ENCODE assay signal across 8 mouse cellular contexts in the genomic region with DNA sequence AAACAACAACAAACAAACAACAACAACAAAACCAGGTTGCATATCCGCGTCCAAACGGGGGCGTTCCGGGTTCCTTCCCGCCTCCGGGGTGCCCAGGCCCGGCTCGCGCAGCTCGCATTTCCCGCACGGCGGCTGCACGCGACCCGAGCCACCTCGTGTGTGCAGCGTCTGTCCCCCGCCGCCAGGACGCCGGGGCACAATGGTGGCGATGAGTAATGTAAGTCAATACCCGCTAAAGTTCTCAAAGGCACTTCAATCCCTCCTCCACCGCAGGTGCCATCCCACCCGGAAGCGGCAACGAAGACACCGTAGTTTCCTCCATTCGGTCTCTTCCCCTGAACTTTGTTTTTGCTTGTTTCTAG. TPM values are rescaled to one million over a fixed set of nuclear protein-coding genes. Genes with fewer than 3 reads are reported as not detected.
DNase-seq lines count a peak whose midpoint lies in the region; ATAC-seq and TF ChIP-seq lines count a peak whose summit lies in the region.

No protein-coding gene starts in this region.

- WGBS in kidney, embryonic 16.5 days = under 1% methylated on average over 31 of the region's 31 CpGs
- WGBS in forebrain, embryonic 15.5 days = under 1% methylated on average over 31 of the region's 31 CpGs
- WGBS in liver, embryonic 15.5 days (ENCODE audit: insufficient replicate concordance) = under 1% methylated on average over 31 of the region's 31 CpGs
- WGBS in stomach, postnatal 0 days = under 1% methylated on average over 31 of the region's 31 CpGs

- no peaks in the 10 kb centered on the region for H3K36me3 ChIP-seq in kidney, embryonic 16.5 days (ENCODE audit: insufficient read depth, low read length)
- H3K36me3 ChIP-seq in forebrain, embryonic 15.5 days = no peaks in the 10 kb centered on the region
- no peaks in the 10 kb centered on the region for H3K36me3 ChIP-seq in liver, embryonic 15.5 days (replicated peaks)
- no peaks in the 10 kb centered on the region for H3K36me3 ChIP-seq in stomach, postnatal 0 days (ENCODE audit: control insufficient read depth, insufficient read depth, low read length)

- peak; percentile 36; the same call in 1 of the 2 replicates for TF ChIP-seq CTCF in stomach, postnatal 0 days (IDR thresholded peaks at IDR 0.05; ENCODE audit: low read depth)

- no peaks in the 10 kb centered on the region for H3K9me3 ChIP-seq in kidney, embryonic 16.5 days (ENCODE audit: low read length)
- no peaks in the 10 kb centered on the region for H3K9me3 ChIP-seq in forebrain, embryonic 15.5 days
- no peaks in the 10 kb centered on the region for H3K9me3 ChIP-seq in liver, embryonic 15.5 days (replicated peaks)
- H3K9me3 ChIP-seq in stomach, postnatal 0 days (ENCODE audit: control insufficient read depth, low read length) = no peaks in the 10 kb centered on the region

- no peaks in the 10 kb centered on the region for H3K27me3 ChIP-seq in kidney, embryonic 16.5 days (ENCODE audit: insufficient read depth, low read length)
- no peaks in the 10 kb centered on the region for H3K27me3 ChIP-seq in forebrain, embryonic 15.5 days
- no peaks in the 10 kb centered on the region for H3K27me3 ChIP-seq in liver, embryonic 15.5 days
- no peaks in the 10 kb centered on the region for H3K27me3 ChIP-seq in stomach, postnatal 0 days (ENCODE audit: control insufficient read depth, insufficient read depth, low read length)

- H3K9ac ChIP-seq in kidney, embryonic 16.5 days (replicated peaks; ENCODE audit: low read length) = peak overlapping the region; percentile 98
- peak overlapping the region; percentile 88 for H3K9ac ChIP-seq in forebrain, embryonic 15.5 days (replicated peaks)
- H3K9ac ChIP-seq in liver, embryonic 15.5 days = peak overlapping the region; percentile 84
- peak overlapping the region; percentile 97 for H3K9ac ChIP-seq in stomach, postnatal 0 days (ENCODE audit: low read length)

- no peak for DNase-seq in kidney, adult 9 months
- peak; percentile 90 for DNase-seq in T-cell, adult 2 months (ENCODE audit: low spot score)
- DNase-seq in stomach, postnatal 0 days (ENCODE audit: low spot score) = no peak
- DNase-seq in ovary, adult 18-20 months (ENCODE audit: low spot score) = no peak
- DNase-seq in cerebellum, postnatal 4 days (ENCODE audit: low spot score in 2 of 2) = no peak

- TF ChIP-seq EP300 in stomach, postnatal 0 days (optimal IDR thresholded peaks at IDR 0.05) = no peak

- peaks cover 18% of the 10 kb centered on the region for H3K4me1 ChIP-seq in kidney, embryonic 16.5 days (ENCODE audit: insufficient read depth, low read length)
- H3K4me1 ChIP-seq in forebrain, embryonic 15.5 days = peaks cover 39% of the 10 kb centered on the region
- H3K4me1 ChIP-seq in liver, embryonic 15.5 days (replicated peaks) = peaks cover 29% of the 10 kb centered on the region
- H3K4me1 ChIP-seq in stomach, postnatal 0 days (replicated peaks; ENCODE audit: control insufficient read depth, insufficient read depth) = no peaks in the 10 kb centered on the region

- ATAC-seq in kidney, embryonic 16.5 days (ENCODE audit: low FRiP score, low TSS enrichment) = peak; percentile 76
- ATAC-seq in forebrain, embryonic 15.5 days (replicated peaks) = peak; percentile 69
- peak; percentile 53 for ATAC-seq in liver, embryonic 15.5 days (ENCODE audit: insufficient read depth)
- ATAC-seq in stomach, postnatal 0 days (ENCODE audit: low FRiP score, low TSS enrichment) = peak; percentile 87

- peak overlapping the region; percentile 78 for H3K4me2 ChIP-seq in kidney, embryonic 16.5 days (replicated peaks; ENCODE audit: low read depth, low read length)
- peak overlapping the region; percentile 63 for H3K4me2 ChIP-seq in forebrain, embryonic 15.5 days (replicated peaks)
- H3K4me2 ChIP-seq in liver, embryonic 15.5 days = peak overlapping the region; percentile 84
- peak overlapping the region; percentile 78 for H3K4me2 ChIP-seq in stomach, postnatal 0 days (replicated peaks; ENCODE audit: low read depth)

- H3K4me3 ChIP-seq in kidney, embryonic 16.5 days (ENCODE audit: low read length) = peak overlapping the region; percentile 95
- H3K4me3 ChIP-seq in forebrain, embryonic 15.5 days = peak overlapping the region; percentile 91
- peak overlapping the region; percentile 97 for H3K4me3 ChIP-seq in liver, embryonic 15.5 days (replicated peaks)
- peak overlapping the region; percentile 91 for H3K4me3 ChIP-seq in stomach, postnatal 0 days (ENCODE audit: low read depth, low read length)

- peak overlapping the region; percentile 100 for H3K27ac ChIP-seq in kidney, embryonic 16.5 days (ENCODE audit: low read length)
- peak overlapping the region; percentile 99 for H3K27ac ChIP-seq in forebrain, embryonic 15.5 days (replicated peaks)
- peak overlapping the region; percentile 99 for H3K27ac ChIP-seq in liver, embryonic 15.5 days (replicated peaks)
- H3K27ac ChIP-seq in stomach, postnatal 0 days (replicated peaks) = peak overlapping the region; percentile 100

RNA-seq across cellular contexts. Expression of gene Scaf8, which starts 0.4 kb away (rescaled TPM):
- polyA plus RNA-seq in kidney, embryonic 16.5 days (2015; fragmentation: Nextera tagmentation; extraction: Ambion mirVana) = 20.2 and 23.3 TPM in 2 replicates
- 19.2 and 19.4 TPM in 2 replicates for polyA plus RNA-seq in forebrain, embryonic 15.5 days (2015; fragmentation: Nextera tagmentation; extraction: Ambion mirVana)
- polyA plus RNA-seq in liver, embryonic 15.5 days (2015; fragmentation: Nextera tagmentation; extraction: Ambion mirVana) = 7.8 and 8.0 TPM in 2 replicates
- polyA plus RNA-seq in stomach, postnatal 0 days (2015; fragmentation: Nextera tagmentation; extraction: Ambion mirVana) = 6.7 and 7.6 TPM in 2 replicates
